Mouse (Mus musculus): ENCODE results near the gene Parvb.

DNA sequence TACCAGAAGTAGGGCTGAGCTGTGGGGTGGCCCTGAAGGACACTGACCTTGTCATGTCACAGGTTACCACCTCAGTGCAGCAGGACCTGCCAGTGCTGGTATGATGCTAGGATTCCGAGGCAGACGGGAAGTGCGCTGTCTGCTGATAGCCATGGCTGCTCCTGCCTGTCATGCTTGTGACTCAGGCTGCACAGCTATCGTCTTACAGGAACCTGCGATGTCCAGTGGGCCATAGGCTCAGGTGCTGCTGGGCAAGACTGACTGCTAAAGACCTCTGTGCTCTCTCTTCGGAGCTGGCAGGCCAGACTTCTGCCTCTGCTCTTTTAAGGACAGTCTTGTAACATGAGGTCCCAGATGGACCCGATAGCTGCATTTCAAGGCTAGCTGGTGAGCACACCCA lies 17.4 kb upstream of the Parvb start:
- TF ChIP-seq CTCF (IDR thresholded peaks at IDR 0.05; ENCODE audit: low read depth) (no peak), EP300 (IDR thresholded peaks at IDR 0.05; ENCODE audit: low read depth) (no peak)
